20 mouse cellular contexts compared by ENCODE assay signal in the genomic region with DNA sequence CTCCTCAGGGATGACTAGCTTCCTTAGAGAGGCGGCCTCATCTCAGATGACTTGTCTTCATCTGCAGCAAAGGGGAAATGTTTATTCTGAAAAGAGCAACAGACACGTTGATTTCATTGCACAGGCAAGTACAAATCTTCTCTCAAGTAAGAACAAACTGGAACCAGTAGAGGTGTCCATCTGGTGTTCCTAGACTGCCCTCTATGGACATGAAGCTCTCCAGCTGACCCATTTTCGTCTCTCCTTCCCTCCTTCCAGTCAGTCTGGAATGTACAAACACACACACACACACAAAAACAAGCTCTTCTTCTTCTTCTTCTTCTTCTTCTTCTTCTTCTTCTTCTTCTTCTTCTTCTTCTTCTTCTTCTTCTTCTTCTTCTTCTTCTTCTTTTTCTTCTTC. TPM values are rescaled to one million over a fixed set of nuclear protein-coding genes. Genes with fewer than 3 reads are reported as not detected.
DNase-seq lines count a peak whose midpoint lies in the region; ATAC-seq and TF ChIP-seq lines count a peak whose summit lies in the region.
"Had no signal": no experiment of that assay in that cellular context is flagged by ENCODE, and none has a peak within 500 bp of the region (broad histone marks: within the 10 kb centered on the region; RNA-seq: fewer than 3 reads in every experiment).

No protein-coding gene starts in this region.

- peaks cover 7% of the 10 kb centered on the region for H3K4me1 ChIP-seq in heart, postnatal 0 days (ENCODE audit: control insufficient read depth, insufficient read depth)
- H3K4me1 ChIP-seq in liver, adult 2 months (ENCODE audit: control insufficient read depth, insufficient read depth, low read length) = no peaks in the 10 kb centered on the region
- no peaks in the 10 kb centered on the region for H3K4me1 ChIP-seq in cortical plate, adult 2 months (ENCODE audit: control insufficient read depth, insufficient read depth, low read length)
- peaks cover 8% of the 10 kb centered on the region for H3K4me1 ChIP-seq in embryonic facial prominence, embryonic 10.5 days
- H3K4me1 ChIP-seq: limb, embryonic 12.5 days; megakaryocyte, embryonic 14.5 days had no signal

- H3K36me3 ChIP-seq in heart, postnatal 0 days (replicated peaks; ENCODE audit: control insufficient read depth, insufficient read depth, low read length) = no peaks in the 10 kb centered on the region
- no peaks in the 10 kb centered on the region for H3K36me3 ChIP-seq in liver, adult 2 months (ENCODE audit: control insufficient read depth, insufficient read depth, low read length)
- no peaks in the 10 kb centered on the region for H3K36me3 ChIP-seq in embryonic facial prominence, embryonic 10.5 days (replicated peaks)
- H3K36me3 ChIP-seq: G1E; limb, embryonic 12.5 days; liver, embryonic 15.5 days had no signal

- ATAC-seq in heart, postnatal 0 days (ENCODE audit: insufficient read depth, low read depth) = no peak; the same call in 1 of the 2 replicates
- ATAC-seq: CD4-positive, CD25-positive, alpha-beta regulatory T cell, adult 4 months; midbrain, embryonic 16.5 days had no signal

- intact Hi-C loops in heart, postnatal 36 days (cut with DNase I) = loop anchor here (1.0 to 5.0 kb wide), 2 partner anchors 192 to 265 kb away; no protein-coding TSS in a partner anchor

- no peak for TF ChIP-seq EP300 in heart, postnatal 0 days (IDR thresholded peaks at IDR 0.05; ENCODE audit: low read depth)

- no peaks in the 10 kb centered on the region for H3K9me3 ChIP-seq in heart, postnatal 0 days (replicated peaks; ENCODE audit: control insufficient read depth, low read length)
- no peaks in the 10 kb centered on the region for H3K9me3 ChIP-seq in embryonic facial prominence, embryonic 10.5 days
- H3K9me3 ChIP-seq: limb, embryonic 12.5 days; liver, embryonic 15.5 days; megakaryocyte, embryonic 14.5 days had no signal

- H3K4me3 ChIP-seq in heart, postnatal 0 days (ENCODE audit: low read depth, low read length) = no peak overlapping the region
- no peak overlapping the region for H3K4me3 ChIP-seq in liver, adult 2 months (ENCODE audit: insufficient read depth, low read depth, low read length)
- H3K4me3 ChIP-seq in cortical plate, adult 2 months (ENCODE audit: insufficient read depth, low read length) = no peak overlapping the region
- no peak overlapping the region for H3K4me3 ChIP-seq in embryonic facial prominence, embryonic 10.5 days
- H3K4me3 ChIP-seq: limb, embryonic 12.5 days; liver, embryonic 15.5 days; megakaryocyte, embryonic 14.5 days had no signal

- H3K27me3 ChIP-seq in heart, postnatal 0 days (ENCODE audit: control insufficient read depth, insufficient read depth, low read length) = no peaks in the 10 kb centered on the region
- no peaks in the 10 kb centered on the region for H3K27me3 ChIP-seq in liver, adult 2 months (ENCODE audit: control insufficient read depth, insufficient read depth, low read length)
- H3K27me3 ChIP-seq in embryonic facial prominence, embryonic 10.5 days (replicated peaks; ENCODE audit: low read depth, poor library complexity, severe bottlenecking) = no peaks in the 10 kb centered on the region

- peak; percentile 19 for DNase-seq in cerebellum, adult 9-10 months
- DNase-seq in cerebellum, adult 11-12 months = no peak
- DNase-seq in heart, postnatal 0 days (ENCODE audit: low spot score) = peak; percentile 56
- DNase-seq in heart, postnatal 36 days = no peak
- DNase-seq in liver, adult 2 months (ENCODE audit: extremely low read depth, low read depth, low spot score) = peak; percentile 39
- DNase-seq in liver = no peak
- no peak for DNase-seq in embryonic facial prominence, embryonic 10.5 days (ENCODE audit: low spot score)
- DNase-seq: adrenal gland, adult 2 months; kidney, adult 9 months; lung, postnatal 10 days; right cerebral cortex, postnatal 14 days; spleen, adult 18-20 months; thymus, postnatal 4 days had no signal

- no peak overlapping the region for H3K9ac ChIP-seq in heart, postnatal 0 days (replicated peaks; ENCODE audit: low read depth, low read length)
- H3K9ac ChIP-seq in liver, adult 2 months (ENCODE audit: low read depth, low read length) = no peak overlapping the region
- H3K9ac ChIP-seq: limb, embryonic 12.5 days; liver, embryonic 15.5 days had no signal

- WGBS in heart, postnatal 0 days = 38% methylated on average over 3 of the region's 3 CpGs
- 32% methylated on average over 3 of the region's 3 CpGs for WGBS in liver, adult 2 months
- 66% methylated on average over 3 of the region's 3 CpGs for WGBS in embryonic facial prominence, embryonic 10.5 days

- TF ChIP-seq CTCF in heart, postnatal 0 days (IDR thresholded peaks at IDR 0.05; ENCODE audit: low read depth) = peak; percentile 52
- TF ChIP-seq CTCF in liver, adult 2 months (IDR thresholded peaks at IDR 0.05; ENCODE audit: low read depth, low read length) = peak; percentile 32
- 0 out of 2 replicates have a peak, but pooled peaks have one; percentile 12 for TF ChIP-seq CTCF in cortical plate, adult 2 months (IDR thresholded peaks at IDR 0.05; ENCODE audit: extremely low read depth, insufficient read depth, low read length)

- H3K27ac ChIP-seq in heart, postnatal 0 days (ENCODE audit: low read depth) = no peak overlapping the region
- H3K27ac ChIP-seq in liver, adult 2 months (replicated peaks; ENCODE audit: insufficient read depth, low read depth, low read length) = no peak overlapping the region
- no peak overlapping the region for H3K27ac ChIP-seq in cortical plate, adult 2 months (ENCODE audit: insufficient read depth, low read length)
- no peak overlapping the region for H3K27ac ChIP-seq in embryonic facial prominence, embryonic 10.5 days (replicated peaks)
- H3K27ac ChIP-seq: limb, embryonic 12.5 days; liver, embryonic 15.5 days had no signal

- H3K4me2 ChIP-seq in heart, postnatal 0 days (ENCODE audit: low read depth, low read length) = no peak overlapping the region
- H3K4me2 ChIP-seq: limb, embryonic 12.5 days; liver, embryonic 15.5 days had no signal

- TF ChIP-seq POLR2A in liver, adult 2 months (IDR thresholded peaks at IDR 0.05; ENCODE audit: extremely low read depth, insufficient read depth, low read length) = no peak
- no peak for TF ChIP-seq POLR2A in cortical plate, adult 2 months (IDR thresholded peaks at IDR 0.05; ENCODE audit: extremely low read depth, insufficient read depth, low read length)

- no peaks in the 10 kb centered on the region for H3K79me2 ChIP-seq in liver, adult 2 months (ENCODE audit: control insufficient read depth, insufficient read depth, low read length)

RNA-seq across cellular contexts. Expression of a gene that starts 23.6 kb away (rescaled TPM):
- 333 and 427 TPM in 2 replicates for total RNA-seq in heart, postnatal 0 days (2014; rRNA removed; ENCODE audit: low replicate concordance)
- 1,466 and 1,522 TPM in 2 replicates for polyA plus RNA-seq in heart, postnatal 0 days (2015; fragmentation: Nextera tagmentation; extraction: Ambion mirVana)
- total RNA-seq in heart, postnatal 36 days (2021) = 1,000 to 10,000 TPM; 1,205 to 1,240 TPM
- total RNA-seq in liver, adult 2 months (2014; rRNA removed) = 183 and 252 TPM in 2 replicates
- 115 and 118 TPM in 2 replicates for polyA plus RNA-seq in liver, adult 2 months (2012; rRNA removed)
- polyA plus RNA-seq in cortical plate, adult 2 months (2012; rRNA removed) = 268 and 274 TPM in 2 replicates
- 401 and 406 TPM in 2 replicates for polyA plus RNA-seq in embryonic facial prominence, embryonic 10.5 days (2016; fragmentation: Nextera tagmentation; extraction: Ambion mirVana)

RNA-seq across cellular contexts. Expression of a gene that starts 23.6 kb away (rescaled TPM):
- 62.9 and 102 TPM in 2 replicates for total RNA-seq in heart, postnatal 0 days (2014; rRNA removed; ENCODE audit: low replicate concordance)
- polyA plus RNA-seq in heart, postnatal 0 days (2015; fragmentation: Nextera tagmentation; extraction: Ambion mirVana) = 130 and 135 TPM in 2 replicates
- total RNA-seq in heart, postnatal 36 days (2021) = 10 to 100 TPM; 50.3 to 54.0 TPM
- total RNA-seq in liver, adult 2 months (2014; rRNA removed) = 36.2 and 41.7 TPM in 2 replicates
- 85.6 and 92.3 TPM in 2 replicates for polyA plus RNA-seq in liver, adult 2 months (2012; rRNA removed)
- polyA plus RNA-seq in cortical plate, adult 2 months (2012; rRNA removed) = 72.1 and 75.0 TPM in 2 replicates
- 135 and 140 TPM in 2 replicates for polyA plus RNA-seq in embryonic facial prominence, embryonic 10.5 days (2016; fragmentation: Nextera tagmentation; extraction: Ambion mirVana)

Comparison
In these comparisons a context has a peak if more than half of its experiments do, and no peak if none do; other contexts are left out.
1. DNase-seq: peak in cerebellum, adult 9-10 months (single experiment), heart, postnatal 0 days (single experiment) and liver, adult 2 months (single experiment); none in cerebellum, adult 11-12 months (single experiment), heart, postnatal 36 days (0 of 2), liver (single experiment) and embryonic facial prominence, embryonic 10.5 days (single experiment).
2. Peak in every context shown above with its lines, with median percentiles within 50 percentile points of each other: CTCF ChIP-seq.